Mouse (Mus musculus) gastrocnemius, adult 2 months (tissue): ENCODE results near the gene Odf2l. TPM values are rescaled to one million over a fixed set of nuclear protein-coding genes. Genes with fewer than 3 reads are reported as not detected.

ENCODE experiments used
- DNase-seq: peaks from one replicate; pipeline ENCODE4 v3.0.0; 2022
- H3K27ac ChIP-seq: fragments of 200-600 bp; 2 replicates; pipeline ENCODE4 v1.8.1; 2022; ENCODE audit warnings: mild to moderate bottlenecking
- H3K4me3 ChIP-seq: fragments of 200-600 bp; 2 replicates; pipeline ENCODE4 v1.8.1; 2022; ENCODE audit warnings: mild to moderate bottlenecking, moderate library complexity
- CTCF ChIP-seq: fragments of 200-600 bp; IDR thresholded peaks from 2 replicates; pipeline ENCODE4 v1.8.1; 2022; ENCODE audit warnings: antibody characterized with exemption, mild to moderate bottlenecking, moderate library complexity
- intact Hi-C: fragments of 180-260 bp; cut with DNase I; formaldehyde crosslinking; loops from one replicate; pipeline ENCODE4 v1.15.1; 2025
- total RNA-seq, 2 experiments: library from RNA; stranded (reverse); gene quantifications; 2 replicates each; pipeline ENCODE4 v1.2.3; 2021

The Odf2l gene
- total RNA-seq, 2 experiments from 2014 or later, result 7.1 to 9.9 TPM

DNA sequence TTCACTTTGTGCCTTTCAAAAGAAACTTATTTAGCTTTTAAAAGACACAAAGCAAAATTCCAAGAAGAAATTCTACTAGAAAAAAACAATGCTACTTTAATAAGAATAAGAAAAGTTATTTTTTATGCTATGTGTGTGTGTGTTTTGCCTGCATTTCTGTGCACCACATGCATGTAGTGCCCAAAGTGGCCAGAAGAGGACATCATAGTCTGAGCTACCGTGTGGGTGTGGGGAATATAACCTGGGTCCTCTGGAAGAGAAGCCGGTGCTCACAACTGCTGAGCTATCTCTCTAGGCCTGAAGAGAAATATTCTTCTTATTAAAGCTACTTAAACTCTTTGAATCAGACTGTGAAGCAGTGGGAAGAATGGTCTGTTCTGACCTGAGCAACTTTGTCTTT lies 29.1 kb downstream of the Odf2l start:
- peak; percentile 62 for TF ChIP-seq CTCF
- DNase-seq, result peak; percentile 21
- H3K4me3 ChIP-seq, result no peak overlapping the region
- intact Hi-C loops, result no loop called here
- H3K27ac ChIP-seq, result no peak overlapping the region

DNA sequence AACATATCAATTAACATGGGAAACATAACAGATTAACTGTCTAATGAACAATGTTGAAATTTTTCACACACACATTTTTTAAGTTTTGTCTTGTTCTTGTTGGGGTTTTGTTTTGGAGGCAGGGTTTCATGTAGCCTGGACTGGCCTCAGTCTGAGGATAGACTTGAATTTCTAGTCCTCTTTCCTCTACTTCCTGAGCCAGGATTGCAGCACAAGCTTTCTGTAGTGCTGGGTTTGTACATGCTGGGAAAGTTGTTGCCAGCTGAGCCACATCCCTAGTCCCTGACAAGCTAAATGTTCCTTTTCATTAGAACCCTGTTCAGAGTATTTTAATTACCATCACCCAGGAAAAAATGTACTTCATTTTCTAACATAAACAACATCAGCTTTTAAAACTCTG lies 29.6 kb downstream of the Odf2l start:
- H3K4me3 ChIP-seq, result no peak overlapping the region
- intact Hi-C loops, result loop anchor here (2.0 kb wide), 1 partner anchor 295 kb away; no protein-coding TSS in a partner anchor
- TF ChIP-seq CTCF, result no peak
- H3K27ac ChIP-seq, result no peak overlapping the region
- no peak for DNase-seq

DNA sequence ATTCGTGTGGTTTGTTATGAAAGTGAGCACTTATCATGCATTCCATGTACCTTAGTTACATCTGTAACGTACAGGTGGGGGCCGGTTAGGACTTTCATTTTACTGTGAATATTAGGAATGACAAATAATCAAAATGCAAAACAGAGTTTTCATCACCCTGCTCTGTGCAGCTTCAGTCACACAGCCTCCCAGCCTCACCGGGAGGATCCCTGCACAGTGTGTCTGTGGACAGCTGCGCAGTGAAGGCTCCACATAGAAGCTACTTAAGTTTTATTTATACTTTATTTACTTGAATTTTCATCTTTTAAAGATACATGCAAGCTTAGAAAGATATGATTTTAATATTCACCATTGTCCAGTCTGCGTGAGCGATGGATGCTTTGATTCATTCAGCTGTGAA lies 32.7 kb downstream of the Odf2l start:
- Histone ChIP-seq H3K27ac (no peak overlapping the region), H3K4me3 (no peak overlapping the region)
- no peak for TF ChIP-seq CTCF
- intact Hi-C loops, result loop anchor here (10.0 kb wide), 2 partner anchors 144 to 184 kb away; partner anchors contain the start of gene Col24a1
- no peak for DNase-seq

DNA sequence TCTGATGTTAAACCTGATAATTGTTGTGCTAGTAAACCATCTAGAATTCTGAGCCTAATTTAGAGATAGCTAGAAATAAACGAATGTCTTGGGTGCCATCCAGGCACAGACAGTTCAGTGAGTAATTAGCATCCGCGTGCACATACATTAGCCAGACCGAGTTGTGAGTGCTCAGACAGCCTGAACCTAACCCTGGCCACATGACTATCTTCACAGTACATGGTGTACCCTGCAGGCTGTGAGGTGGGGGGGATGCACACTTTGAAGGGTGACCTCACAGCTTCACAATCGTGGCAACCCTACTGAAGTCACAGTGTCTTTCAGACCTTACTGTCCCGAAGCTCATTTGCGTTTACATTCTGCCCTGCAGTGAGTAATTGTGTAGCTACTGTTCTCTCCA lies 33.5 kb downstream of the Odf2l start:
- Histone ChIP-seq H3K27ac (no peak overlapping the region), H3K4me3 (no peak overlapping the region)
- no peak for TF ChIP-seq CTCF
- intact Hi-C loops, result loop anchor here (10.0 kb wide), 2 partner anchors 143 to 183 kb away; partner anchors contain the start of gene Col24a1
- peak; percentile 21 for DNase-seq

DNA sequence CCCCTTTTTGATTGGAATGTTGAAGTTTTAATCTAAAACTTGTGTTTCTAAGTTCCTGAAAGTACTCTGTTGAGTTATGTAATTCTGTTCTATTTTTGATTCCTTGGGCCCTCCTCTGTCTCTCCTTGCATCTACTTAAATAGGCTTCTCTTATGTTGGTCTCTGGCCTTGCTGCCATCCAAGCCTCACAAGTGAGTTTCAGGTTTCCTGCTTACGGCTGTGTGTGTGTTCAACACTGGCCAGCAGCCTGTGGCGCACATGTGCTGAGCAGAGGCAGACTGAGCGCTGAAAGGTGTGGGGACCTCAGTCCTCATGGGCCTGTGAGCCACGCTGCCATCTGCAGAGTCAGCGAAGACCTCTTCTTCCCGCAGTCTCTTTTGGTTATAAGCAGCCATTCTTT lies 38.5 kb downstream of the Odf2l start:
- no peak overlapping the region for H3K4me3 ChIP-seq

DNA sequence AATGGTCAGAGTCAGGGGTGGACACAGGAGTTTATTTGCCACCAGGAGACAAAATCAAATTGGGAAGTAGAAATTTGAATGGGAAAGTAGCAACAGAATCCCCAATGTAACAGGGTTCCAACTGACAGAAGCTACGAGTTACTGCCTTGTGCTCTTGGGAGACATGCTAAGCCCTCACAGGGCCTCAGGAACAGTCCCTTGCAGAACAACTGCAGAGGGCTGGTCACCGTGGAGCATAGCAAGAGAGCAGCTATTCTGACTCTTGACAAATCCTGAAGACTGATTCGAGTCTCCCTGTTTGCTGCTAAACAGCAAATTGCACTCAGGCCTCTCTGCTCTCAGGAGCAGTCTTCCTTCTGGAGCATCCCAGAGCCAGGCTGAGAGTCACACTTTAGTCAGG lies 40.1 kb downstream of the Odf2l start:
- TF ChIP-seq CTCF, result no peak
- Histone ChIP-seq H3K27ac (no peak overlapping the region), H3K4me3 (no peak overlapping the region)
- DNase-seq, result no peak
- intact Hi-C loops, result loop anchor here (10.0 kb wide), 2 partner anchors 136 to 176 kb away; partner anchors contain the start of gene Col24a1

More for the DNA sequence above, 38.5 kb downstream of the Odf2l start:
- TF ChIP-seq CTCF, result no peak
- intact Hi-C loops, result loop anchor here (10.0 kb wide), 2 partner anchors 138 to 178 kb away; partner anchors contain the start of gene Col24a1
- DNase-seq, result peak; percentile 73
- peak overlapping the region; percentile 71 for H3K27ac ChIP-seq

DNA sequence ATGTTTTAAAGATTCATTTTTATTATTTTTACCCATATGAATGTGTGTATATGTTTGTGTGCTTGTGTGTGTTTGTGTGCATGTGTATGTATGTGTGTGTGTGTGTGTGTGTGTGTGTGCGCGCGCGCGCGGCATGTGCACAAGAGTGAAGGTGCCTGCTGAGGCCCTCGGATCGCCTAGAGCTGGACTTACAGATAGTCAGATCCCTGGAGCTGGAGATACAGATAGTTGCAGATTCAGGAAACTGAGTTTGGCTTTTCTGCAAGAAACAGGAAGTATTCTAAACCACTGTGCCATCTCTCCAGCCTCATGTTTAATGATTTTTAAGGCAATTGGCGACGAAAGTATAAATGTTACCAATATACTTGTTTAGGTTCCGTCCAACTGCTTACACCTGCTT lies 48.4 kb downstream of the Odf2l start:
- Histone ChIP-seq H3K27ac (no peak overlapping the region), H3K4me3 (no peak overlapping the region)
- no peak for TF ChIP-seq CTCF
- no peak for DNase-seq
- intact Hi-C loops, result no loop called here

DNA sequence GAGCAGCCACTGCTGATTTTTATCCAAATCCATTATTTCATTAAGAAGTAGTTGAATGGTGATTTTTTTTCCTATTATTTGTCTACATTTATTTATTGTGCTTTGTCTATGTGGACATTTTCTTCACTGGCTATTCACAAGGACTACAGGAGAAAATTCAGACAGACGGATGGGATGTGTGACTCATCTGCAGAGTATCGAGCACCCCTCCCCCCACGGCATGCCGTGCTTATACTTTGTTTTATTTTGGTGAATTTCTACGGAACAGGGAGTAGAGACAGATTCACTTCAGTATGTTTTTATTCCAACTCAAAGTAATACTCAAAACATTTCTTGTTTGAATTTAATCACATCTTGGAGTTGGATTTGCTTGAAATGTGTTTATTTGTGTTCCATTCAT lies 49.4 kb downstream of the Odf2l start:
- DNase-seq, result no peak
- H3K4me3 ChIP-seq, result no peak overlapping the region
- intact Hi-C loops, result no loop called here
- no peak for TF ChIP-seq CTCF
- H3K27ac ChIP-seq, result no peak overlapping the region

DNA sequence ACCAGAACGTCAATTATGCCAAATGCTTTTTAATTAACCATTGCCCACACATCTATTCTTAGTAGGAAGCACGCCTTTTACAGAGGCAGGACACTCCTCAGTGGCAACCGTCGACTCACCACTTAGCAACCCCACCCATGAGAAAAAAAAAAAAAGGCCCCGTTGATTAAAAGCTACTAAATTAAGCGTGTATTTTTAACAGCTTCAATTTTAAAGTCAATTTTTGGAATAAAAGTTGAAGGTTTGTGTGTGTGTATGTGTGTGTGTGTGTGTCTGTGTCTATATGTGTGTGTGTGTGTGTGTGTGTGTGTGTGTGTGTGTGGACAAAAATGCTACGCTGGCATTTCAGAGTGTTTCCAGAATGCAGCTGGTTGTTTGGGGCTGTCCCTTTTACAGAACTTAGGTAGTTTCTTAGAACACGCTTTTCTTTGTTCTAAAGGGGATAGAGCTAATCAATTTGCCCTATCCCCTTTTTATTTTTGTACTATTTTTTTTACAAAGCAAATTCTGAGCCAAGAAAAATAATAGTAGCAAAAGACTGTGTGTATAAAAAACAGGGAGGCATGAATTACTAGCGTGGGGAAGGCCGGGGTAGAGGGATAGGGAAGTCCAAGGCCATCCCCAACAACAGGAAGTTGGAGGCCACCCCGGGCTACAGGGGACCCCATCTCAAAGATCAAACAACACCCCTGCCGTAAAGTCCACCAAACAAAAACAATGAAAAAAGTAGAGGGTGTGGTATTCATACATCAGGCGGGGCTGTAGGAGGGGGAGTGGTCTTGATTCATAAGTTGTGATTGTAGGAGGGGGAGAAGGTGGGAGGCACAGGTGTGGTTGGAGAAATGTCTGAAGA lies 50.7 kb downstream of the Odf2l start:
- H3K4me3 ChIP-seq, result no peak overlapping the region
- intact Hi-C loops, result no loop called here
- DNase-seq, result no peak
- H3K27ac ChIP-seq, result no peak overlapping the region
- TF ChIP-seq CTCF, result no peak

DNA sequence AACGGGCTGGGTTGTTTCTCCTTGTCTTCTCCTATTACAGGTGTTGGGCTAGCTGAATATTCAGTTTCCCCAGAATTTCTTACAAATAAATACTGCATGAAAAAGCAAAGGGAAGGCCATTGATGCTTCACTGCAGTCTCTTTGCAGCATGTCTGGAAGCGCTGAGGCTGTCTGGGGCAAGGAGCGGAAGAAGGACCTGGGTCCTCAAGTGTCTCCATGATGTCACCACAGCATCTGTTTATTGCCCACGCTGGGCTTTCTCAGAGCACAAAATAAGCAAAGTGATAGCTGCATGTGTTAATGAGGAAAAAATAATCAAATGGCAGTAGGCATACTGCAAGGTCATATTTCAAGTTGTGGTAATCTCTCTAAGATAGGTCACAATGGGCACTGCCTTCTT lies 51.6 kb downstream of the Odf2l start:
- TF ChIP-seq CTCF, result no peak
- H3K27ac ChIP-seq, result no peak overlapping the region
- intact Hi-C loops, result no loop called here
- no peak overlapping the region for H3K4me3 ChIP-seq
- DNase-seq, result no peak

DNA sequence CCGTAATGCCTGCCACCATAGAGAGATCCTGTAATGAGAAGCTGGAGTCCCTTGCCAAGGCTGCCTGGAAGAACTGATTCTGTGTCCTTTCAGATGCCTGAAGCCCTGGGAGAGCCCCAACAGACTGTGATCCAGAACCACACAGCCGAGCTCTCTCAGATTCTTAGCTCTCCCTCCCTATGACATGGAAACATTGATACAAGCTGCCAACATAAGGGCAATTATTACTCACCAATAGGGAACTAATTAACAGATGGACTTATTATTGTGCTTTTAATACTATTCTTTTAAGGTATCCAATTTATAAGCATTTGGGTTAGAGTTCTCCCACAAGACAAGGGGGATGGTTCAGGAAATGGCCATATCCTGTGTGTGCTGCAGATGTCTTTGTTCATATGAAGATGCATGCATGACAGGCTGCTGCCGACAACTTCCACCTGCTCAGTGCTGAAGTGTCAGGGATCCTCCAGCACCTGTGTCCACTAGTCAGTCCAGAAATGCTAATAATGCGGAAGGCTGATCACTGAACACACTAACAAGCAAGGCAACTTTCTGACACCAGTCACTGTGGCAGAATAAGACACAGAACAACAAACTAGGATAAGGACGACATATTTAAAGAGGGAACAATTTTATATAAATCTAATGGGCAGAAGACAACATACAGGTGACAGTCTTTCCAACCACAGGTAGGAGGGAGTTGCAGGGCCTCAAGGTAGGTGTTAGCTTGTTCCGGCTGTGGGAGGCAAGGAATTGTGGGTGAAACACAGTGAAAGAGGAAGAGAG lies 52.4 kb downstream of the Odf2l start:
- Histone ChIP-seq H3K4me3 (no peak overlapping the region), H3K27ac (no peak overlapping the region)
- no peak for DNase-seq
- intact Hi-C loops, result no loop called here
- no peak for TF ChIP-seq CTCF

DNA sequence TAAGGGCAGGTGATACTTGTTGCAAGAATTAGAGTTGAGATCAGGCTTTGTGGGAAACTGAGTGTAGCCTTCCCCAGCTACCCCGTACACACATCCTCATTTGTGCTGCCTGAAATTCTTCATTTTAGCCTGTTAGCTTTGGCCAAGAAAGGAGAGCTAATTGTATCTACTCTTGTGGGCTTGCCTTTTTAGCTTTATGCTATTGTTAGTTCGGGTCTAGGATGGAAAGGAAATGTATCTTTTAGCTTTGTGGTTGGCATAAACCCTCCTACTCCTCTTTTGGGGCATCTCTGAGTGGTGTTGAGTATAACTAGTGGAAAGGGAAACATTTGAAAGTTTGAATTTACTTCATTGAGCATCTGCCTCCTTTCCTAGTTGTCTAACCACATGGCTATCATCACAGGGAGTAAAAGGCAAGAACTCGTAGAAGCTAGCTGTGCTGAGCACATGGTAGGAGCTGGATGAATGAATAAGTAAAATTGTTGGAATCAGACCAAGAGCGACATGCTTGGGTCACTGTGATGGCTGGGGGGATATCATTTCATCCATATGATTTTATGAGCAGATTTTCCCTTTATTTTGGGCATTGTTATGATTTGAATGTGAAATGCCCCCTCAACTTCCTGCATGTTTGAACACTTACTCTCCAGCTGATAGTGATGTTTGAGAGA lies 53.1 kb downstream of the Odf2l start:
- no peak for TF ChIP-seq CTCF
- Histone ChIP-seq H3K27ac (no peak overlapping the region), H3K4me3 (no peak overlapping the region)
- DNase-seq, result no peak
- intact Hi-C loops, result no loop called here

DNA sequence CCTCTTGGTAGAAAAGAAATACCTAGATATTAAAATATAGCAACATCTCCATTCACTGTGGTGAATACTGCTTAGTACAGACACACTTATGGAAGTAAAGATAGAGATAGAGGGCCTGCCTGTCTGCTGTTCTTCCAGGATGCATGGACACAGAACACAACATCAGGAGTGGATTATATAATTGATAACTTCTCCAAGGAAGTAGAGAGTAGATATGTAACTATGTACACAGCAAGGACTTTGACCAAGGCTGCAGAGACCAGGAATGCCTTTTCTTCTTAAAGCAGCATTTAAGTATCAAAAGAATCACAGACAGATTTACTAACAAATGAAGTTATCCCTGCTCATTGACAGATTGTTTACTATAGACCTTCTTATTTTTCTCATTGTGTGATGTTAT lies 66.3 kb downstream of the Odf2l start:
- Histone ChIP-seq H3K27ac (no peak overlapping the region), H3K4me3 (no peak overlapping the region)
- DNase-seq, result no peak
- intact Hi-C loops, result no loop called here
- no peak for TF ChIP-seq CTCF
